Mouse (Mus musculus) lung, postnatal 0 days (tissue): ENCODE results near the gene St6galnac1.

Experiments used
- CTCF ChIP-seq: IDR thresholded peaks from 2 replicates; pipeline ENCODE4 v1.5.1; 2016; ENCODE audit warnings: antibody characterized with exemption, mild to moderate bottlenecking
- EP300 ChIP-seq: IDR thresholded peaks from 2 replicates; pipeline ENCODE4 v1.6.1; 2016; ENCODE audit warnings: antibody characterized with exemption, mild to moderate bottlenecking, control low read depth

- TF ChIP-seq EP300 (no peak), CTCF (no peak)
These were observed 38.3 kb upstream of the St6galnac1 start for GRCm38 (mm10) chr11:116813610-116814009.
